Mouse (Mus musculus): ENCODE data around the gene Scn10a.
A peak's percentile ranks its signal among the peaks of the same experiment; 100 is the strongest.

The Scn10a gene

GRCm38 (mm10) chr9:119719222-119719621 lies at the start of gene Scn10a:
Gene Scn10a (minus strand): TSS chr9:119719322.
- DNase-seq (ENCODE audit: low read depth): no peak

- peak; percentile 8 for DNase-seq (ENCODE audit: low read depth)
Measured at GRCm38 (mm10) chr9:119768585-119768984, 49.5 kb upstream of the Scn10a start.

- DNase-seq (ENCODE audit: low read depth): no peak
Measured at GRCm38 (mm10) chr9:119760226-119760625, 41.1 kb upstream of the Scn10a start.

GRCm38 (mm10) chr9:119759457-119759856 lies 40.3 kb upstream of the Scn10a start:
- DNase-seq (ENCODE audit: low read depth): no peak

- no peak for DNase-seq (ENCODE audit: low read depth)
Measured at GRCm38 (mm10) chr9:119751507-119751906, 32.4 kb upstream of the Scn10a start.

GRCm38 (mm10) chr9:119749112-119749511 lies 30.0 kb upstream of the Scn10a start:
- DNase-seq (ENCODE audit: low read depth): no peak

GRCm38 (mm10) chr9:119743900-119744299 lies 24.8 kb upstream of the Scn10a start:
- DNase-seq (ENCODE audit: low read depth): no peak

GRCm38 (mm10) chr9:119743312-119743711 lies 24.2 kb upstream of the Scn10a start:
- DNase-seq (ENCODE audit: low read depth): no peak

- no peak for DNase-seq (ENCODE audit: low read depth)
Measured at GRCm38 (mm10) chr9:119741101-119741786, 22.1 kb upstream of the Scn10a start.

GRCm38 (mm10) chr9:119728412-119729097 lies 9.4 kb upstream of the Scn10a start:
- no peak for DNase-seq (ENCODE audit: low read depth)

GRCm38 (mm10) chr9:119726990-119727389 lies 7.9 kb upstream of the Scn10a start:
- DNase-seq (ENCODE audit: low read depth): no peak

- DNase-seq (ENCODE audit: low read depth): no peak
Measured at GRCm38 (mm10) chr9:119725293-119725862, 6.3 kb upstream of the Scn10a start.

- DNase-seq (ENCODE audit: low read depth): peak; percentile 6
Measured at GRCm38 (mm10) chr9:119706700-119707099, 12.4 kb downstream of the Scn10a start.

- DNase-seq (ENCODE audit: low read depth): no peak
Measured at GRCm38 (mm10) chr9:119691505-119691904, 27.6 kb downstream of the Scn10a start.

GRCm38 (mm10) chr9:119691001-119691400 lies 28.1 kb downstream of the Scn10a start:
- no peak for DNase-seq (ENCODE audit: low read depth)

GRCm38 (mm10) chr9:119687893-119688292 lies 31.2 kb downstream of the Scn10a start:
- DNase-seq (ENCODE audit: low read depth): no peak

GRCm38 (mm10) chr9:119686187-119686586 lies 32.9 kb downstream of the Scn10a start:
- no peak for DNase-seq (ENCODE audit: low read depth)

- no peak for DNase-seq (ENCODE audit: low read depth)
Measured at GRCm38 (mm10) chr9:119680896-119681295, 38.2 kb downstream of the Scn10a start.

GRCm38 (mm10) chr9:119664109-119664508 lies 55.0 kb downstream of the Scn10a start:
- no peak for DNase-seq (ENCODE audit: low read depth)

GRCm38 (mm10) chr9:119656111-119656510 lies 63.0 kb downstream of the Scn10a start:
- no peak for DNase-seq (ENCODE audit: low read depth)

- no peak for DNase-seq (ENCODE audit: low read depth)
Measured at GRCm38 (mm10) chr9:119653758-119654157, 65.4 kb downstream of the Scn10a start.

GRCm38 (mm10) chr9:119646942-119647547 lies 72.1 kb downstream of the Scn10a start:
- DNase-seq (ENCODE audit: low read depth): peak; percentile 22

GRCm38 (mm10) chr9:119641985-119642384 lies 77.1 kb downstream of the Scn10a start:
- no peak for DNase-seq (ENCODE audit: low read depth)

Measured in c-Kit-positive CD71-positive TER-119-negative erythroid progenitor cells, embryonic 14.5 days (primary cell).